Comparison of ENCODE assay signal across 16 mouse cellular contexts in the genomic region with DNA sequence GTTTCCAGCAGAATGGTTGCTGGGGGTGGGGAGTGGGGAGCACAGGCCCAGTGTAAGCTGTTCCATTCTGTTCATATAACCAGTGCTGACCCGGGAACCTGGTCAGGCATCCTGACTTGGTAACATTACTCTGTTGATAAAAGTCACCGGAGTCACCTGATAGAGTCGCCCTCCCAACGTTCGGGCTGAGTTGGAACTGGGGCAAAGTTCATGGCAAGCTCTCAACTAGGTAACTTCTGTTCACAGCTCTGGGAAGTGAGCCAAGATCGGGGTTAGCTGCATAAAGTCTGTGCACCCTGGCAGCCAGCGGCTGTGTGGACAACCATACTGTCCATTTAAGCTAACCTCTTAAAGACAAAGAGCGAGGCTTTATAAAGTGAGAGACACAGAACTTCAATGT. TPM values are rescaled to one million over a fixed set of nuclear protein-coding genes. Genes with fewer than 3 reads are reported as not detected.
DNase-seq lines count a peak whose midpoint lies in the region; ATAC-seq and TF ChIP-seq lines count a peak whose summit lies in the region.
"Not testable (repeated sequence)": the region's sequence is repeated elsewhere in the genome, so short reads cannot be mapped to it uniquely, and the experiment has no call there.
"Had no signal": no experiment of that assay in that cellular context is flagged by ENCODE, and none has a peak within 500 bp of the region (broad histone marks: within the 10 kb centered on the region; RNA-seq: fewer than 3 reads in every experiment).

No protein-coding gene starts in this region.

- H3K27me3 ChIP-seq in forebrain, embryonic 14.5 days (replicated peaks; ENCODE audit: control insufficient read depth, insufficient read depth, low read length); heart, embryonic 12.5 days (replicated peaks); intestine, embryonic 15.5 days (replicated peaks); midbrain, postnatal 0 days (ENCODE audit: insufficient read depth, low read length): not testable (repeated sequence)

- H3K4me3 ChIP-seq in forebrain, embryonic 14.5 days (ENCODE audit: low read depth, low read length); heart, embryonic 12.5 days; intestine, embryonic 15.5 days (replicated peaks); lung, adult 2 months (replicated peaks; ENCODE audit: extremely low read depth, low read depth, low read length); midbrain, postnatal 0 days (ENCODE audit: low read depth, low read length): not testable (repeated sequence)

- not testable (repeated sequence) for H3K36me3 ChIP-seq in forebrain, embryonic 14.5 days (ENCODE audit: control insufficient read depth, insufficient read depth, low read length); heart, embryonic 12.5 days; intestine, embryonic 15.5 days; midbrain, postnatal 0 days (ENCODE audit: insufficient read depth, low read length)

- WGBS in forebrain, embryonic 14.5 days = 77% methylated on average over 8 of the region's 8 CpGs
- 38% methylated on average over 8 of the region's 8 CpGs for WGBS in heart, embryonic 12.5 days
- WGBS in intestine, embryonic 15.5 days = 54% methylated on average over 8 of the region's 8 CpGs
- 40% methylated on average over 8 of the region's 8 CpGs for WGBS in lung, adult 2 months
- WGBS in midbrain, postnatal 0 days = 66% methylated on average over 8 of the region's 8 CpGs

- H3K27ac ChIP-seq in forebrain, embryonic 14.5 days (ENCODE audit: low read depth, low read length); midbrain, postnatal 0 days (ENCODE audit: low read depth, low read length): not testable (repeated sequence)
- H3K27ac ChIP-seq in heart, embryonic 12.5 days (ENCODE audit: poor library complexity, severe bottlenecking) = 0 out of 2 replicates have a peak overlapping the region, but pooled peaks have one; percentile 31
- H3K27ac ChIP-seq in intestine, embryonic 15.5 days = peak overlapping the region; percentile 52

- not testable (repeated sequence) for TF ChIP-seq POLR2A in lung, adult 2 months (IDR thresholded peaks at IDR 0.05; ENCODE audit: borderline replicate concordance, extremely low read depth, low read depth, low read length)

- not testable (repeated sequence) for H3K9ac ChIP-seq in forebrain, embryonic 14.5 days (ENCODE audit: low read length); heart, embryonic 12.5 days; intestine, embryonic 15.5 days; midbrain, postnatal 0 days (replicated peaks; ENCODE audit: low read length, poor library complexity, severe bottlenecking)

- DNase-seq in NIH3T3 (ENCODE audit: low read depth) = peak; percentile 61
- peak; percentile 33 for DNase-seq in forebrain, embryonic 14.5 days (ENCODE audit: low spot score)
- DNase-seq in kidney, postnatal 25 days = peak; percentile 95 to 97
- DNase-seq in lung, adult 2 months = peak; percentile 48
- peak; percentile 61 for DNase-seq in midbrain, postnatal 0 days (ENCODE audit: low spot score)
- DNase-seq in urinary bladder, adult 18-20 months (ENCODE audit: low spot score in 2 of 2) = peak; percentile 55 to 70

- not testable (repeated sequence) for ATAC-seq in forebrain, embryonic 14.5 days; midbrain, postnatal 0 days (ENCODE audit: low FRiP score)
- peak; percentile 72; the same call in 1 of the 2 replicates for ATAC-seq in heart, embryonic 12.5 days (ENCODE audit: insufficient number of reproducible peaks, low FRiP score)
- ATAC-seq in intestine, embryonic 15.5 days = peak; percentile 86

- H3K4me1 ChIP-seq in forebrain, embryonic 14.5 days (ENCODE audit: control insufficient read depth, insufficient read depth, low read length); intestine, embryonic 15.5 days (replicated peaks); lung, adult 2 months (ENCODE audit: control insufficient read depth, insufficient read depth, low read length); midbrain, postnatal 0 days (ENCODE audit: insufficient read depth, low read length): not testable (repeated sequence)
- H3K4me1 ChIP-seq in heart, embryonic 12.5 days (replicated peaks) = peaks cover 21% of the 10 kb centered on the region

- not testable (repeated sequence) for H3K4me2 ChIP-seq in forebrain, embryonic 14.5 days (ENCODE audit: low read length); intestine, embryonic 15.5 days (replicated peaks); midbrain, postnatal 0 days (ENCODE audit: low read depth, low read length, poor library complexity, severe bottlenecking)
- peak overlapping the region; percentile 21 for H3K4me2 ChIP-seq in heart, embryonic 12.5 days

- TF ChIP-seq CTCF in lung, adult 2 months (IDR thresholded peaks at IDR 0.05; ENCODE audit: insufficient read depth, low read length); midbrain, postnatal 0 days (IDR thresholded peaks at IDR 0.05): not testable (repeated sequence)

- H3K9me3 ChIP-seq in forebrain, embryonic 14.5 days (replicated peaks; ENCODE audit: control insufficient read depth, low read length); intestine, embryonic 15.5 days; midbrain, postnatal 0 days (ENCODE audit: low read length): not testable (repeated sequence)
- H3K9me3 ChIP-seq in heart, embryonic 12.5 days (replicated peaks) = peaks cover 10% of the 10 kb centered on the region

RNA-seq across cellular contexts. Expression of a gene that starts 10.1 kb away (rescaled TPM):
- 81.2 and 83.6 TPM in 2 replicates for polyA plus RNA-seq in forebrain, embryonic 14.5 days (2014; fragmentation: Nextera tagmentation; extraction: Ambion mirVana)
- polyA plus RNA-seq in heart, embryonic 12.5 days (2016; fragmentation: Nextera tagmentation; extraction: Ambion mirVana) = 20.0 and 21.3 TPM in 2 replicates
- 125 and 142 TPM in 2 replicates for polyA plus RNA-seq in intestine, embryonic 15.5 days (2015; fragmentation: Nextera tagmentation; extraction: Ambion mirVana)
- polyA plus RNA-seq in lung, adult 2 months (2012; rRNA removed) = 28.8 and 29.2 TPM in 2 replicates
- total RNA-seq in midbrain, postnatal 0 days (2014; rRNA removed) = 117 and 120 TPM in 2 replicates
- polyA plus RNA-seq in midbrain, postnatal 0 days (2015; fragmentation: Nextera tagmentation; extraction: Ambion mirVana) = 114 and 120 TPM in 2 replicates

RNA-seq across cellular contexts. Expression of a gene that starts 11.6 kb away (rescaled TPM):
- polyA plus RNA-seq in forebrain, embryonic 14.5 days (2014; fragmentation: Nextera tagmentation; extraction: Ambion mirVana) = 4.3 and 5.6 TPM in 2 replicates
- polyA plus RNA-seq in heart, embryonic 12.5 days (2016; fragmentation: Nextera tagmentation; extraction: Ambion mirVana) = 43.8 and 45.1 TPM in 2 replicates
- 34.3 and 35.8 TPM in 2 replicates for polyA plus RNA-seq in intestine, embryonic 15.5 days (2015; fragmentation: Nextera tagmentation; extraction: Ambion mirVana)
- polyA plus RNA-seq in lung, adult 2 months (2012; rRNA removed) = 18.4 and 20.3 TPM in 2 replicates
- total RNA-seq in midbrain, postnatal 0 days (2014; rRNA removed) = 16.7 and 20.7 TPM in 2 replicates
- 22.1 and 26.0 TPM in 2 replicates for polyA plus RNA-seq in midbrain, postnatal 0 days (2015; fragmentation: Nextera tagmentation; extraction: Ambion mirVana)

RNA-seq across cellular contexts. Expression of a gene that starts 14.6 kb away (rescaled TPM):
- not detected in 2 replicates for polyA plus RNA-seq in forebrain, embryonic 14.5 days (2014; fragmentation: Nextera tagmentation; extraction: Ambion mirVana)
- polyA plus RNA-seq in heart, embryonic 12.5 days (2016; fragmentation: Nextera tagmentation; extraction: Ambion mirVana) = not detected in 2 replicates
- not detected in 2 replicates for polyA plus RNA-seq in intestine, embryonic 15.5 days (2015; fragmentation: Nextera tagmentation; extraction: Ambion mirVana)
- 0.05 TPM in 1 of 2 replicates, not detected in the other for polyA plus RNA-seq in lung, adult 2 months (2012; rRNA removed)
- total RNA-seq in midbrain, postnatal 0 days (2014; rRNA removed) = 0.05 TPM in 1 of 2 replicates, not detected in the other
- polyA plus RNA-seq in midbrain, postnatal 0 days (2015; fragmentation: Nextera tagmentation; extraction: Ambion mirVana) = 0.10 TPM in 1 of 2 replicates, not detected in the other
- total RNA-seq: left cerebral cortex, postnatal 36 days had no signal
- polyA plus RNA-seq: C2C12; embryonic facial prominence, embryonic 13.5 days; forebrain, embryonic 16.5 days; midbrain, embryonic 13.5 days; neural tube, embryonic 14.5 days had no signal

RNA-seq across cellular contexts. Expression of a gene that starts 38.9 kb away (rescaled TPM):
- polyA plus RNA-seq in forebrain, embryonic 14.5 days (2014; fragmentation: Nextera tagmentation; extraction: Ambion mirVana) = 0.14 and 0.22 TPM in 2 replicates
- 0.36 and 0.64 TPM in 2 replicates for polyA plus RNA-seq in heart, embryonic 12.5 days (2016; fragmentation: Nextera tagmentation; extraction: Ambion mirVana)
- 8.2 and 8.9 TPM in 2 replicates for polyA plus RNA-seq in intestine, embryonic 15.5 days (2015; fragmentation: Nextera tagmentation; extraction: Ambion mirVana)
- 0.40 TPM in 2 replicates for polyA plus RNA-seq in lung, adult 2 months (2012; rRNA removed)
- 0.33 and 1.7 TPM in 2 replicates for total RNA-seq in midbrain, postnatal 0 days (2014; rRNA removed)
- 0.84 and 1.3 TPM in 2 replicates for polyA plus RNA-seq in midbrain, postnatal 0 days (2015; fragmentation: Nextera tagmentation; extraction: Ambion mirVana)

RNA-seq across cellular contexts. Expression of a gene that starts 39.5 kb away (rescaled TPM):
- not detected in 2 replicates for polyA plus RNA-seq in forebrain, embryonic 14.5 days (2014; fragmentation: Nextera tagmentation; extraction: Ambion mirVana)
- polyA plus RNA-seq in heart, embryonic 12.5 days (2016; fragmentation: Nextera tagmentation; extraction: Ambion mirVana) = not detected in 2 replicates
- polyA plus RNA-seq in intestine, embryonic 15.5 days (2015; fragmentation: Nextera tagmentation; extraction: Ambion mirVana) = not detected in 2 replicates
- polyA plus RNA-seq in lung, adult 2 months (2012; rRNA removed) = not detected in 2 replicates
- not detected in 2 replicates for total RNA-seq in midbrain, postnatal 0 days (2014; rRNA removed)
- polyA plus RNA-seq in midbrain, postnatal 0 days (2015; fragmentation: Nextera tagmentation; extraction: Ambion mirVana) = not detected in 2 replicates
- total RNA-seq: left cerebral cortex, postnatal 36 days had no signal
- polyA plus RNA-seq: C2C12; embryonic facial prominence, embryonic 13.5 days; forebrain, embryonic 16.5 days; hindbrain, embryonic 11.5 days; midbrain, embryonic 13.5 days; neural tube, embryonic 14.5 days; thymus, postnatal 0 days had no signal

Comparison
In these comparisons a context has a peak if more than half of its experiments do, and no peak if none do; other contexts are left out.
1. DNase-seq: peak in every context shown above with its lines; median percentile 96 in kidney, postnatal 25 days; 62 in urinary bladder, adult 18-20 months; 61 in NIH3T3; 61 in midbrain, postnatal 0 days; 48 in lung, adult 2 months; 33 in forebrain, embryonic 14.5 days.